Mouse (Mus musculus) lung, adult 2 months (tissue): ENCODE results near the gene Barhl1.

Experiments
- CTCF ChIP-seq: fragments of 200-500 bp; IDR thresholded peaks from 2 replicates; pipeline ENCODE4 v1.5.1; 2011; ENCODE audit warnings: mild to moderate bottlenecking, low read length, control low read depth; ENCODE audit not compliant: insufficient read depth
- POLR2A ChIP-seq: fragments of 200-500 bp; IDR thresholded peaks from 2 replicates; pipeline ENCODE4 v1.6.1; 2011; ENCODE audit warnings: low read depth, mild to moderate bottlenecking, control low read depth, low read length, borderline replicate concordance; ENCODE audit errors: extremely low read depth

DNA sequence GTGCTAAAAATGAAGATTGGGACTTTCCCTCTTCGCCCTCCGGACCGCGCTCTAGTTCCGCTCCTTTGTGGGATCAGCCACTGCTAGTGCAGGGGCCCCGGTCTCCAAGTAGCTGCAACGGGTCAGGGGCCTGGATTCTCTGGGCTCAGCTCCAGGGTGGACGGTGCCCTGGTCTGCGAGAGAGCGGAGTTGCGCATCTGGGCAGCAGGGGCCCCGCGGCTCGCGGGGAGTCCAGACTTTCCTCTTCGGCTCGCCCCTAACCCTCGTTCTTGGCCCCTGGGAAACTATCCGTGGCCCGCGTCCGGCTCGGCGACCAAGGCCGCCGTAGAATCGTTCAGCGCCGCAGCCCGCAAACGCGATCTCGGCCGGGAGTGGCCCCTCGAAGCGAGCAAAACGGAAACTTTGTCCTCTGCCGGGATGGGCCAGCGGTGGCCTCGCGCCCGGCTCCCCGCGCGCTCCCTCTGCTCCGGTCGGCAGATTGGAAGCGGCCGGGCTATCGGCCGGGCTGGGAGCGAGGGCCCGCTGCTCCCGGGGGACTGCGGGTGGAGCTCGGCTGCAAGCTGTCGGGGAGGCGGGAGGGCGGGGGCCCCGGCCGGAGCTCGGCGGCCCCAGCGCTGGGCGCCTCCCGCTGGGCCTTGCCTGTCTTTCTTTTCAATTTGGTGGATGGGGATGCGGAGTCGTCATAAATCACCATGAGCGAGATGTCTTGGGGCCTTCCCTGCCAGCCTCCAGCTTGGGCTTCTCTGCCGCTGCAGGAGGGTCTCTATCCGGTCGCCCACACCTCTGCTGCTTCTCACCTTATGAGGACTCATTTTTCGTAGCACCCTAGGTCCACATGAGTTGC is 1.3 kb upstream of the Barhl1 start:
- TF ChIP-seq CTCF (no peak), POLR2A (no peak)
